Mouse (Mus musculus): Measurements from ENCODE around the gene Gm8011.

Gm8011 gene

DNA sequence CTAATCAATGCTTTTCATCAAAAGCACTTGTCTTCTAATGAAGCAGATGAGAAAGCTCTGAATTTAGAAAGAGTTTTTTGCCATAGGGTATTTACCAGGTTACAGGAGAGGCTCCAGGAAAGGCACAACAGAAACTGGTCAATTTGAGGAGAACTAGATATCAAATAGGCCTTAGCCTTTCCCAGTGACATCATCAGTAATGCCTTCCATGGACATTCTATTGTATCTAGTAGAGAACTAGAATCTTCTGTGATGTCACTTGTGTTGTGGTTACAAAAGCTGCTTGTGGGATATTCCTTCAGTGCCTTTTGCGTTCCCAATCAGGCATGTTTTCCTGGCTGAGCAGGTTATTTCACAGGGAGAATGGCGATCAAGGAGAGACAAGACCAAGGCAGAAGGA is at the start of gene Gm8011:
TSS of gene Gm8011 (plus strand) at position 301 of the 400 bp plus-strand sequence.
- WGBS: 52% methylated on average over 2 of the region's 2 CpGs

DNA sequence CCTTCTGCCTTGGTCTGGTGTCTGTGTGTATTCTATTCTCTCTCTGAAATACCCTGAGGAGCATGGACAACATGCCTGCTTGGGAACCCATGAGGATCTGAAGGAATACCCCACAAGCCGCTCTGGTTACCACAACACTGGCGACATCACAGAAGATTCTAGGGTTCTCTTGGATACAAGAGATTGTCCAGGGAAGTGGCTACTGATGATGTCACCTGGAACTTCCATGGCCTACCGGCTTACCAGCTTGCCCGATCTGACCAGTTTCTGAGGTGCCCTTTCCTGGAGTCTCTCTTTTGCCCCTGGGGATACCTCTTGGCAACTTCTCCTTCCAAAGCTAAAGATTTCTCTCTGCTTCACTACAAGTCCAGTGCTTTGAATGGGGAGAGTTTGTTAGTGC is 24.1 kb upstream of the Gm8011 start, which contains the start of gene Gm8005:
TSS of gene Gm8005 (minus strand) at position 101 of the 400 bp plus-strand sequence.
- 98% methylated on average over 2 of the region's 4 CpGs for WGBS

DNA sequence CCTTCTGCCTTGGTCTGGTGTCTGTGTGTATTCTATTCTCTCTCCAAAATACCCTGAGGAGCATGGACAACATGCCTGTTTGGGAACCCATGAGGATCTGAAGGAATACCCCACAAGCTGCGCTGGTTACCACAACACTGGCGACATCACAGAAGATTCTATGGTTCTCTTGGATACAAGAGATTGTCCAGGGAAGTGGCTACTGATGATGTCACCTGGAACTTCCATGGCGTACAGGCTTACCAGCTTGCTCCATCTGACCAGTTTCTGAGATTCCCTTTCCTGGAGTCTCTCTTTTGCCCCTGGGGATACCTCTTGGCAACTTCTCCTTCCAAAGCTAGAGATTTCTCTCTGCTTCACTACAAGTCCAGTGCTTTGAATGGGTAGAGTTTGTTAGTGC is 38.6 kb downstream of the Gm8011 start, which contains the start of gene Gm8020:
TSS of gene Gm8020 (minus strand) at position 101 of the 400 bp plus-strand sequence.
- 95% methylated on average over 2 of the region's 3 CpGs for WGBS

Data from cerebral cortex, adult 2 months (tissue).